Mouse (Mus musculus): Measurements from ENCODE around the gene Capn7. TPM values are rescaled to one million over a fixed set of nuclear protein-coding genes. Genes with fewer than 3 reads are reported as not detected.
A peak's percentile ranks its signal among the peaks of the same experiment; 100 is the strongest.

Gene Capn7
- polyA plus RNA-seq, 1 experiment from 2014 or later, result 32.8 TPM

GRCm38 (mm10) chr14:31326770-31327169 is 9.7 kb upstream of the Capn7 start:
- Histone ChIP-seq H3K4me2 (no peak overlapping the region), H3K36me3 (no peaks in the 10 kb centered on the region), H3K27ac (replicated peaks) (no peak overlapping the region), H3K9ac (no peak overlapping the region), H3K4me1 (peaks cover 9% of the 10 kb centered on the region), H3K9me3 (no peaks in the 10 kb centered on the region), H3K4me3 (no peak overlapping the region), H3K27me3 (replicated peaks) (peaks cover 12% of the 10 kb centered on the region)
- WGBS, result 61% methylated on average over 7 of the region's 7 CpGs
- no peak for ATAC-seq (ENCODE audit: extremely low read depth, insufficient number of reproducible peaks, low FRiP score, low TSS enrichment)

- H3K27ac ChIP-seq (replicated peaks), result no peak overlapping the region
- WGBS, result 71% methylated on average over 1 of the region's 1 CpGs
- no peak overlapping the region for H3K4me3 ChIP-seq
- H3K9ac ChIP-seq, result no peak overlapping the region
- peaks cover 12% of the 10 kb centered on the region for H3K27me3 ChIP-seq (replicated peaks)
- H3K36me3 ChIP-seq, result no peaks in the 10 kb centered on the region
- no peak overlapping the region for H3K4me2 ChIP-seq
- no peak for ATAC-seq (ENCODE audit: extremely low read depth, insufficient number of reproducible peaks, low FRiP score, low TSS enrichment)
- no peaks in the 10 kb centered on the region for H3K9me3 ChIP-seq
- peaks cover 9% of the 10 kb centered on the region for H3K4me1 ChIP-seq
Observed at GRCm38 (mm10) chr14:31327196-31327595, 9.2 kb upstream of the Capn7 start.

GRCm38 (mm10) chr14:31327681-31328080 is 8.8 kb upstream of the Capn7 start:
- H3K36me3 ChIP-seq, result no peaks in the 10 kb centered on the region
- no peak overlapping the region for H3K9ac ChIP-seq
- 52% methylated on average over 4 of the region's 4 CpGs for WGBS
- ATAC-seq (ENCODE audit: extremely low read depth, insufficient number of reproducible peaks, low FRiP score, low TSS enrichment), result no peak
- H3K9me3 ChIP-seq, result no peaks in the 10 kb centered on the region
- H3K4me3 ChIP-seq, result no peak overlapping the region
- peaks cover 12% of the 10 kb centered on the region for H3K27me3 ChIP-seq (replicated peaks)
- no peak overlapping the region for H3K4me2 ChIP-seq
- H3K4me1 ChIP-seq, result peaks cover 9% of the 10 kb centered on the region
- H3K27ac ChIP-seq (replicated peaks), result no peak overlapping the region

GRCm38 (mm10) chr14:31329741-31330140 is 6.7 kb upstream of the Capn7 start:
- Histone ChIP-seq H3K27me3 (replicated peaks) (peaks cover 15% of the 10 kb centered on the region), H3K4me1 (no peaks in the 10 kb centered on the region), H3K9me3 (no peaks in the 10 kb centered on the region), H3K4me3 (no peak overlapping the region), H3K36me3 (no peaks in the 10 kb centered on the region), H3K27ac (replicated peaks) (no peak overlapping the region), H3K9ac (no peak overlapping the region), H3K4me2 (no peak overlapping the region)
- WGBS, result 20% methylated on average over 2 of the region's 2 CpGs
- ATAC-seq (ENCODE audit: extremely low read depth, insufficient number of reproducible peaks, low FRiP score, low TSS enrichment), result no peak

- Histone ChIP-seq H3K27me3 (replicated peaks) (peaks cover 15% of the 10 kb centered on the region), H3K36me3 (no peaks in the 10 kb centered on the region), H3K9me3 (no peaks in the 10 kb centered on the region), H3K4me2 (no peak overlapping the region), H3K27ac (replicated peaks) (no peak overlapping the region), H3K4me1 (no peaks in the 10 kb centered on the region), H3K9ac (no peak overlapping the region), H3K4me3 (no peak overlapping the region)
- 69% methylated on average over 4 of the region's 4 CpGs for WGBS
- no peak for ATAC-seq (ENCODE audit: extremely low read depth, insufficient number of reproducible peaks, low FRiP score, low TSS enrichment)
Observed at GRCm38 (mm10) chr14:31330957-31331356, 5.5 kb upstream of the Capn7 start.

GRCm38 (mm10) chr14:31335765-31336164 is 673 bp upstream of the Capn7 start:
- no peak for ATAC-seq (ENCODE audit: extremely low read depth, insufficient number of reproducible peaks, low FRiP score, low TSS enrichment)
- Histone ChIP-seq H3K27ac (replicated peaks) (peak overlapping the region; percentile 55; the same call in 1 of the 2 replicates), H3K9ac (peak overlapping the region; percentile 69), H3K4me1 (peaks cover 18% of the 10 kb centered on the region), H3K36me3 (peaks cover 9% of the 10 kb centered on the region), H3K4me3 (peak overlapping the region; percentile 70), H3K4me2 (peak overlapping the region; percentile 80), H3K9me3 (no peaks in the 10 kb centered on the region), H3K27me3 (replicated peaks) (peaks cover 8% of the 10 kb centered on the region)
- WGBS, result 47% methylated on average over 3 of the region's 3 CpGs

- Histone ChIP-seq H3K4me2 (peak overlapping the region; percentile 80), H3K36me3 (peaks cover 19% of the 10 kb centered on the region), H3K9ac (peak overlapping the region; percentile 95), H3K4me3 (peak overlapping the region; percentile 70), H3K27ac (replicated peaks) (peak overlapping the region; percentile 97), H3K9me3 (no peaks in the 10 kb centered on the region), H3K27me3 (replicated peaks) (0 out of 2 replicates have a peak, but pooled peaks cover 3% of the 10 kb centered on the region), H3K4me1 (peaks cover 18% of the 10 kb centered on the region)
- 26% methylated on average over 7 of the region's 7 CpGs for WGBS
- no peak for ATAC-seq (ENCODE audit: extremely low read depth, insufficient number of reproducible peaks, low FRiP score, low TSS enrichment)
Observed at GRCm38 (mm10) chr14:31337406-31337805, 968 bp downstream of the Capn7 start.

GRCm38 (mm10) chr14:31337947-31338346 is 1.5 kb downstream of the Capn7 start:
- Histone ChIP-seq H3K27ac (replicated peaks) (peak overlapping the region; percentile 42), H3K9me3 (no peaks in the 10 kb centered on the region), H3K4me1 (peaks cover 20% of the 10 kb centered on the region), H3K27me3 (replicated peaks) (0 out of 2 replicates have a peak, but pooled peaks cover 1% of the 10 kb centered on the region), H3K4me2 (peak overlapping the region; percentile 80), H3K9ac (peak overlapping the region; percentile 95), H3K36me3 (peaks cover 20% of the 10 kb centered on the region), H3K4me3 (peak overlapping the region; percentile 70)
- no peak for ATAC-seq (ENCODE audit: extremely low read depth, insufficient number of reproducible peaks, low FRiP score, low TSS enrichment)

GRCm38 (mm10) chr14:31343241-31343640 is 6.8 kb downstream of the Capn7 start:
- H3K4me3 ChIP-seq, result peak overlapping the region; percentile 20; the same call in 1 of the 2 replicates
- peak overlapping the region; percentile 87 for H3K27ac ChIP-seq (replicated peaks)
- H3K9ac ChIP-seq, result peak overlapping the region; percentile 8
- no peaks in the 10 kb centered on the region for H3K27me3 ChIP-seq (replicated peaks)
- H3K4me1 ChIP-seq, result peaks cover 18% of the 10 kb centered on the region
- no peaks in the 10 kb centered on the region for H3K9me3 ChIP-seq
- no peak for ATAC-seq (ENCODE audit: extremely low read depth, insufficient number of reproducible peaks, low FRiP score, low TSS enrichment)
- peaks cover 57% of the 10 kb centered on the region for H3K36me3 ChIP-seq
- WGBS, result 41% methylated on average over 8 of the region's 8 CpGs
- peak overlapping the region; percentile 58 for H3K4me2 ChIP-seq

GRCm38 (mm10) chr14:31345367-31345766 is 8.9 kb downstream of the Capn7 start:
- Histone ChIP-seq H3K4me2 (no peak overlapping the region), H3K4me1 (peaks cover 11% of the 10 kb centered on the region), H3K9ac (no peak overlapping the region), H3K9me3 (no peaks in the 10 kb centered on the region), H3K36me3 (peaks cover 73% of the 10 kb centered on the region), H3K27me3 (replicated peaks) (no peaks in the 10 kb centered on the region), H3K4me3 (no peak overlapping the region), H3K27ac (replicated peaks) (no peak overlapping the region)
- WGBS, result 70% methylated on average over 1 of the region's 1 CpGs
- no peak for ATAC-seq (ENCODE audit: extremely low read depth, insufficient number of reproducible peaks, low FRiP score, low TSS enrichment)

GRCm38 (mm10) chr14:31362236-31362635 is 25.8 kb downstream of the Capn7 start:
- H3K4me2 ChIP-seq, result no peak overlapping the region
- no peaks in the 10 kb centered on the region; the same call in 1 of the 2 replicates for H3K9me3 ChIP-seq
- H3K27me3 ChIP-seq (replicated peaks), result no peaks in the 10 kb centered on the region
- no peak overlapping the region for H3K9ac ChIP-seq
- no peak for ATAC-seq (ENCODE audit: extremely low read depth, insufficient number of reproducible peaks, low FRiP score, low TSS enrichment)
- no peak overlapping the region for H3K4me3 ChIP-seq
- no peaks in the 10 kb centered on the region for H3K4me1 ChIP-seq
- no peak overlapping the region for H3K27ac ChIP-seq (replicated peaks)
- peaks cover 82% of the 10 kb centered on the region for H3K36me3 ChIP-seq
- 84% methylated on average over 2 of the region's 2 CpGs for WGBS

- Histone ChIP-seq H3K4me1 (no peaks in the 10 kb centered on the region), H3K9me3 (no peaks in the 10 kb centered on the region; the same call in 1 of the 2 replicates), H3K4me3 (no peak overlapping the region), H3K27ac (replicated peaks) (no peak overlapping the region), H3K36me3 (peaks cover 92% of the 10 kb centered on the region), H3K4me2 (no peak overlapping the region), H3K9ac (no peak overlapping the region), H3K27me3 (replicated peaks) (no peaks in the 10 kb centered on the region)
- WGBS, result 87% methylated on average over 4 of the region's 4 CpGs
- no peak for ATAC-seq (ENCODE audit: extremely low read depth, insufficient number of reproducible peaks, low FRiP score, low TSS enrichment)
Observed at GRCm38 (mm10) chr14:31364589-31364988, 28.2 kb downstream of the Capn7 start.
